ENCODE assay signal across 8 mouse cellular contexts in genomic region chr3:125937536-125938091, GRCm38 (mm10). TPM values are rescaled to one million over a fixed set of nuclear protein-coding genes. Genes with fewer than 3 reads are reported as not detected.
DNase-seq lines count a peak whose midpoint lies in the region; ATAC-seq and TF ChIP-seq lines count a peak whose summit lies in the region.

No protein-coding gene starts in this region.

- 1% methylated on average over 42 of the region's 43 CpGs for WGBS in kidney, embryonic 15.5 days
- WGBS in midbrain, embryonic 16.5 days: under 1% methylated on average over 43 of the region's 43 CpGs

- peak overlapping the region; percentile 93 for H3K4me2 ChIP-seq in kidney, embryonic 15.5 days
- peak overlapping the region; percentile 96 for H3K4me2 ChIP-seq in midbrain, embryonic 16.5 days (ENCODE audit: low read length)

- no peaks in the 10 kb centered on the region for H3K4me1 ChIP-seq in ES-Bruce4 (ENCODE audit: control insufficient read depth, insufficient read depth, low read length)
- peaks cover 18% of the 10 kb centered on the region for H3K4me1 ChIP-seq in kidney, embryonic 15.5 days
- peaks cover 7% of the 10 kb centered on the region for H3K4me1 ChIP-seq in midbrain, embryonic 16.5 days (ENCODE audit: control insufficient read depth, insufficient read depth, low read length)

- peak overlapping the region; percentile 86 for H3K9ac ChIP-seq in ES-Bruce4 (ENCODE audit: low read depth, poor library complexity, severe bottlenecking)
- H3K9ac ChIP-seq in kidney, embryonic 15.5 days: peak overlapping the region; percentile 45
- H3K9ac ChIP-seq in midbrain, embryonic 16.5 days (ENCODE audit: low read depth, low read length): peak overlapping the region; percentile 71

- peak overlapping the region; percentile 73 for H3K4me3 ChIP-seq in ES-Bruce4 (ENCODE audit: low read depth, low read length)
- peak overlapping the region; percentile 61 for H3K4me3 ChIP-seq in kidney, embryonic 15.5 days (replicated peaks)
- peak overlapping the region; percentile 79 for H3K4me3 ChIP-seq in midbrain, embryonic 16.5 days (ENCODE audit: low read depth, low read length)

- 0 out of 2 replicates have a peak, but pooled peaks have one; percentile 32 for ATAC-seq in erythroid progenitor cell, adult 5-6 weeks (replicated peaks; ENCODE audit: low FRiP score, poor library complexity, severe bottlenecking)
- peak; percentile 79 for ATAC-seq in kidney, embryonic 15.5 days (replicated peaks; ENCODE audit: low FRiP score)
- ATAC-seq in midbrain, embryonic 16.5 days: peak; percentile 70

- no peaks in the 10 kb centered on the region for H3K9me3 ChIP-seq in ES-Bruce4 (replicated peaks; ENCODE audit: control insufficient read depth, insufficient read depth, low read length, poor library complexity, severe bottlenecking)
- H3K9me3 ChIP-seq in kidney, embryonic 15.5 days (replicated peaks): no peaks in the 10 kb centered on the region
- no peaks in the 10 kb centered on the region for H3K9me3 ChIP-seq in midbrain, embryonic 16.5 days (replicated peaks; ENCODE audit: control insufficient read depth, low read length, poor library complexity, severe bottlenecking)

- H3K27me3 ChIP-seq in ES-Bruce4 (ENCODE audit: control insufficient read depth, insufficient read depth, low read length, poor library complexity, severe bottlenecking): peaks cover 2% of the 10 kb centered on the region
- peaks cover 48% of the 10 kb centered on the region for H3K27me3 ChIP-seq in kidney, embryonic 15.5 days
- H3K27me3 ChIP-seq in midbrain, embryonic 16.5 days (ENCODE audit: control insufficient read depth, insufficient read depth, low read depth, low read length): no peaks in the 10 kb centered on the region

- H3K27ac ChIP-seq in ES-Bruce4 (ENCODE audit: insufficient read depth, low read length): no peak overlapping the region
- H3K27ac ChIP-seq in kidney, embryonic 15.5 days: no peak overlapping the region
- no peak overlapping the region for H3K27ac ChIP-seq in midbrain, embryonic 16.5 days (ENCODE audit: low read length)

- no peaks in the 10 kb centered on the region for H3K36me3 ChIP-seq in ES-Bruce4 (ENCODE audit: control insufficient read depth, insufficient read depth, low read length, poor library complexity, severe bottlenecking)
- no peaks in the 10 kb centered on the region for H3K36me3 ChIP-seq in kidney, embryonic 15.5 days
- H3K36me3 ChIP-seq in midbrain, embryonic 16.5 days (ENCODE audit: control insufficient read depth, insufficient read depth, low read length): no peaks in the 10 kb centered on the region

- TF ChIP-seq POLR2A in ES-Bruce4 (IDR thresholded peaks at IDR 0.05; ENCODE audit: insufficient read depth, low read length): no peak

- no peak for TF ChIP-seq CTCF in ES-Bruce4 (IDR thresholded peaks at IDR 0.05; ENCODE audit: low read depth, low read length)

- no peak for TF ChIP-seq EP300 in ES-Bruce4 (IDR thresholded peaks at IDR 0.05; ENCODE audit: insufficient read depth, low read depth, low read length)

- DNase-seq in gastrocnemius, postnatal 10 days: peak; percentile 7
- DNase-seq in gastrocnemius, postnatal 14 days: no peak
- DNase-seq in urinary bladder, postnatal 36 days (ENCODE audit: low spot score in 2 of 2): no peak
- DNase-seq in left cerebral cortex, adult 9 months (ENCODE audit: low spot score in 2 of 2): no peak

- intact Hi-C loops in gastrocnemius, postnatal 14 days (cut with DNase I; ENCODE audit: low total_unique reads): no loop called here

RNA-seq across cellular contexts. Expression of gene Ugt8a, which starts 0.8 kb away (rescaled TPM):
- total RNA-seq in gastrocnemius, postnatal 10 days (2021): 10 to 100 TPM in 1 of 2 experiments, 1 to 10 TPM in 1; 8.0 to 15.1 TPM
- total RNA-seq in gastrocnemius, postnatal 14 days (2021): 10 to 100 TPM in 1 of 2 experiments, 1 to 10 TPM in 1; 2.1 to 13.2 TPM
- 5.1 and 5.5 TPM in 2 replicates for polyA plus RNA-seq in ES-Bruce4 (2011; ENCODE audit: insufficient read depth, insufficient read length, low read depth, missing spikeins)
- total RNA-seq in erythroid progenitor cell, adult 5-6 weeks (2015; ENCODE audit: low replicate concordance): 1.1 TPM in 1 of 2 replicates, not detected in the other
- total RNA-seq in erythroid progenitor cell, adult 5-6 weeks (2017; ENCODE audit: low replicate concordance): 1.7 and 4.2 TPM in 2 replicates
- 6.2 and 7.4 TPM in 2 replicates for polyA plus RNA-seq in kidney, embryonic 15.5 days (2015; fragmentation: Nextera tagmentation; extraction: Ambion mirVana)
- polyA plus RNA-seq in midbrain, embryonic 16.5 days (2015; fragmentation: Nextera tagmentation; extraction: Ambion mirVana): 2.0 and 2.4 TPM in 2 replicates
